Mouse (Mus musculus): ENCODE results near the gene Kcnf1. TPM values are rescaled to one million over a fixed set of nuclear protein-coding genes. Genes with fewer than 3 reads are reported as not detected.

Kcnf1 gene
- total RNA-seq (2014; fragmentation: Nextera tagmentation) (not detected in 2 replicates), total RNA-seq (2017) (not detected in 2 replicates)

GRCm38 (mm10) chr12:17176757-17177092 lies at the start of gene Kcnf1:
Kcnf1 (minus strand) TSS chr12:17176888.
- ATAC-seq (replicated peaks; ENCODE audit: low FRiP score, low TSS enrichment, poor library complexity, severe bottlenecking) = no peak

- no peak for ATAC-seq (replicated peaks; ENCODE audit: low FRiP score, low TSS enrichment, poor library complexity, severe bottlenecking)
These were observed 48.3 kb upstream of the Kcnf1 start for GRCm38 (mm10) chr12:17225012-17225411.

- ATAC-seq (replicated peaks; ENCODE audit: low FRiP score, low TSS enrichment, poor library complexity, severe bottlenecking) = no peak
These were observed 46.4 kb upstream of the Kcnf1 start for GRCm38 (mm10) chr12:17223050-17223449.

GRCm38 (mm10) chr12:17221891-17222428 lies 45.3 kb upstream of the Kcnf1 start:
- ATAC-seq (replicated peaks; ENCODE audit: low FRiP score, low TSS enrichment, poor library complexity, severe bottlenecking) = 0 out of 2 replicates have a peak, but pooled peaks have one; percentile 55

DNA sequence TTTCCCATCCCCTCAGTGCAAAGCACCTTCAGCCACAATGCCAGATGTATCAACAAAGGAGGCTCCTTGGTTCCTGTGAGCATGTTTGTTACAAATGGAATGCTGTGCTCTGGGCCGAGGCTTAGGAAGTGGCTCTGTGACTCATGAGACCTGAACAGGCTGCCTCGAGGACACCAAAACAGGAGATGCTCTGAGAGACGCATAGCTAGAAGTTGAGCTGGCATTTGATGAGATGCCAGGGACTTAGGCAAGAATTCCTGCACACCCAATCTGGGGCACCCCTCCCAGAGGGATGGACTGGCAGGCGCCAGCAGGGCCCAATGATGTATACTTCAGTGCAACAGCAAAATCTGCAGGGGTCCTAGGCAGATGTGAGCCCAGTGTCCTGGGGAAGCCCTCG lies 43.9 kb upstream of the Kcnf1 start:
- ATAC-seq (replicated peaks; ENCODE audit: low FRiP score, low TSS enrichment, poor library complexity, severe bottlenecking) = no peak

DNA sequence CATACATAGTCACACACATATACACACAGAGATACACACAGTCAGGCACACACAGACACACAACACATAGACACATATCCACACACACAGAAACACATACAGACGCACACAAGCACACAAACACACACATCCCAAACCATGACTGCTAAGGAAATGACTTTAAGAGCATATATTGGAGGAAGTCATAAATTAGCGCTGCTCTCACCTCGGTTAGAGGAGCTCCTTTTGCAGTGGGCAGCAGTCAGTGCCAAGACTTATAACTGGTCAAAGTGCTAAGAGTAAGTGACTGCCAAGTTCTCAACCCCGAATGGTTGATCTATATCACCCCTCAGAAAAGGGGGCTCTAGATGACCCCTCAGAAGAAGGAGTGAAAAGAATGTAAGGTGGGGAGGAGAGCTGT lies 42.4 kb upstream of the Kcnf1 start:
- ATAC-seq (replicated peaks; ENCODE audit: low FRiP score, low TSS enrichment, poor library complexity, severe bottlenecking) = no peak

- ATAC-seq (replicated peaks; ENCODE audit: low FRiP score, low TSS enrichment, poor library complexity, severe bottlenecking) = no peak
These were observed 41.7 kb upstream of the Kcnf1 start for GRCm38 (mm10) chr12:17218390-17218789.

- ATAC-seq (replicated peaks; ENCODE audit: low FRiP score, low TSS enrichment, poor library complexity, severe bottlenecking) = no peak
These were observed 39.1 kb upstream of the Kcnf1 start for GRCm38 (mm10) chr12:17215751-17216150.

- no peak for ATAC-seq (replicated peaks; ENCODE audit: low FRiP score, low TSS enrichment, poor library complexity, severe bottlenecking)
These were observed 26.0 kb upstream of the Kcnf1 start for GRCm38 (mm10) chr12:17202492-17203322.

GRCm38 (mm10) chr12:17198621-17199020 lies 21.9 kb upstream of the Kcnf1 start:
- ATAC-seq (replicated peaks; ENCODE audit: low FRiP score, low TSS enrichment, poor library complexity, severe bottlenecking) = no peak

DNA sequence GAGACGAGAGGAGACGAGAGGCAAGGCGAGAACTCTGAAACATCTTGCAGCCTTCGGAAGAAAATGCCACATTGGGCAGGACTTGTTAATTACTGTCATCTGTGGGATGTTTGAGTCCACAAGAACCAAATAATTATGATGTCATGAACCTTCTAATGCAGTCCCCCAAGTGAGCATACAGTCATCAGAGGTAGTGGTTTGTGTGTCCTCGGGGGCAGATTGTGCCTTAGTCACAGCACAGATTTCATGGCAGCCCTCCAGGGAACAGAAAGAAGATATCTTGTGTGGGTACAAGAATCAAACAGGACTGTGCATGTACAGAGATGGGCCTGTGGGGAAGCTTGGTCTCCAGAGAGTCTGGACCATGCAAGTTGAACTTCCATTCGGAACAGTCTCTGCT lies 17.5 kb upstream of the Kcnf1 start:
- ATAC-seq (replicated peaks; ENCODE audit: low FRiP score, low TSS enrichment, poor library complexity, severe bottlenecking) = no peak

GRCm38 (mm10) chr12:17193311-17193710 lies 16.6 kb upstream of the Kcnf1 start:
- no peak for ATAC-seq (replicated peaks; ENCODE audit: low FRiP score, low TSS enrichment, poor library complexity, severe bottlenecking)

GRCm38 (mm10) chr12:17192887-17193286 lies 16.2 kb upstream of the Kcnf1 start:
- ATAC-seq (replicated peaks; ENCODE audit: low FRiP score, low TSS enrichment, poor library complexity, severe bottlenecking) = no peak

GRCm38 (mm10) chr12:17184303-17184775 lies 7.7 kb upstream of the Kcnf1 start:
- ATAC-seq (replicated peaks; ENCODE audit: low FRiP score, low TSS enrichment, poor library complexity, severe bottlenecking) = no peak

DNA sequence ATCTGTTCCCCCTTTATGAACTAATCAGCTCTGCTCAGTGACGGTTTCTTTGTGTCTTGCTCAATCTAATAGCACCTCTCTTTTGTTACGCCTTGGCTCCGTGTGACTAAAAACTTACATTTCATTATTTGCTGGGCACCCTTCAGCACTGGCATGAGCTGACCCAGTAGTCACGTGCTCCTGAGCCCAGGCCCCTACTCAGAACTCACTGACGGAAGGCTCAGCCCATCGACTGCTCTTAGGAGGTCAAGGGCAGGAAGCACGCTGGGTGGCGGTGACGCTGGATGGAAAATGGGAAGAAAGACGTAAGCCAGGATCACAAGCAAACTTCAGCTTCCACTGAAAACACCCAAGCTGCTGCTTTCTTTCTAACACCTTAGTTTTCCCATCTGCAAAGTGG lies 7.1 kb upstream of the Kcnf1 start:
- ATAC-seq (replicated peaks; ENCODE audit: low FRiP score, low TSS enrichment, poor library complexity, severe bottlenecking) = no peak

- no peak for ATAC-seq (replicated peaks; ENCODE audit: low FRiP score, low TSS enrichment, poor library complexity, severe bottlenecking)
These were observed 489 bp downstream of the Kcnf1 start for GRCm38 (mm10) chr12:17176041-17176756.

- no peak for ATAC-seq (replicated peaks; ENCODE audit: low FRiP score, low TSS enrichment, poor library complexity, severe bottlenecking)
These were observed 1.1 kb downstream of the Kcnf1 start for GRCm38 (mm10) chr12:17175531-17175951.

GRCm38 (mm10) chr12:17175124-17175523 lies 1.6 kb downstream of the Kcnf1 start:
- ATAC-seq (replicated peaks; ENCODE audit: low FRiP score, low TSS enrichment, poor library complexity, severe bottlenecking) = no peak

GRCm38 (mm10) chr12:17174134-17174893 lies 2.4 kb downstream of the Kcnf1 start:
- ATAC-seq (replicated peaks; ENCODE audit: low FRiP score, low TSS enrichment, poor library complexity, severe bottlenecking) = no peak

DNA sequence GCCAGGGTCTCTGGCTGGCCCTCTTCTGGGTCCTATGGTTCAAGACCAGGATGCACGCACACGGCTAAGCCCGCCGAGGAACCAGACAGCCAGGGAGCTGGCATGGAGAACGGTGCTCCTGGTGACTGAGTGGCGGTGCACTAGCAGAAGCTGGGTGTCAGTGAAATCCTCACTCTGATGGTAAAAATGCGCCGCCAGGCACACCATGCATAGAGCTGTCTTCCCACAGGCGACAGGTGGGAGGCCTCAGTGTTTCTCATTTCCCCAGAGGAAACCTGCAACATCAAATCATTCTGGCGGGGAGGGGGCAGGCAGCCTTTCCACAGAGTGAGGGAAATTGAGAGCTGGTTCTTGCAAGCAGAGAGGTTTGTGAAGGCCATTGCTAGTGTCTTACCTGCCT lies 6.3 kb downstream of the Kcnf1 start:
- ATAC-seq (replicated peaks; ENCODE audit: low FRiP score, low TSS enrichment, poor library complexity, severe bottlenecking) = no peak
